Mouse (Mus musculus): ENCODE data around the gene Ube2h. TPM values are rescaled to one million over a fixed set of nuclear protein-coding genes. Genes with fewer than 3 reads are reported as not detected.
A peak's percentile ranks its signal among the peaks of the same experiment; 100 is the strongest.

Ube2h gene
- 6.0 and 8.5 TPM in 2 replicates for total RNA-seq (2014; fragmentation: Nextera tagmentation)
- total RNA-seq (2017) = 8.7 and 8.9 TPM in 2 replicates

- ATAC-seq (replicated peaks; ENCODE audit: low FRiP score, low TSS enrichment, poor library complexity, severe bottlenecking) = peak; percentile 83
Observed at GRCm38 (mm10) chr6:30304399-30304917, at the start of gene Ube2h. TSS of gene Ube2h (minus strand) at chr6:30304539.

GRCm38 (mm10) chr6:30353661-30354060 lies 49.3 kb upstream of the Ube2h start:
- no peak for ATAC-seq (replicated peaks; ENCODE audit: low FRiP score, low TSS enrichment, poor library complexity, severe bottlenecking)

- no peak for ATAC-seq (replicated peaks; ENCODE audit: low FRiP score, low TSS enrichment, poor library complexity, severe bottlenecking)
Observed at GRCm38 (mm10) chr6:30352762-30353161, 48.4 kb upstream of the Ube2h start.

GRCm38 (mm10) chr6:30351290-30351689 lies 47.0 kb upstream of the Ube2h start:
- ATAC-seq (replicated peaks; ENCODE audit: low FRiP score, low TSS enrichment, poor library complexity, severe bottlenecking) = no peak

- no peak for ATAC-seq (replicated peaks; ENCODE audit: low FRiP score, low TSS enrichment, poor library complexity, severe bottlenecking)
Observed at GRCm38 (mm10) chr6:30347288-30347801, 43.0 kb upstream of the Ube2h start.

GRCm38 (mm10) chr6:30346737-30347136 lies 42.4 kb upstream of the Ube2h start:
- peak; percentile 52; the same call in 1 of the 2 replicates for ATAC-seq (replicated peaks; ENCODE audit: low FRiP score, low TSS enrichment, poor library complexity, severe bottlenecking)

GRCm38 (mm10) chr6:30344032-30344431 lies 39.7 kb upstream of the Ube2h start:
- ATAC-seq (replicated peaks; ENCODE audit: low FRiP score, low TSS enrichment, poor library complexity, severe bottlenecking) = no peak

- no peak for ATAC-seq (replicated peaks; ENCODE audit: low FRiP score, low TSS enrichment, poor library complexity, severe bottlenecking)
Observed at GRCm38 (mm10) chr6:30340231-30340873, 36.0 kb upstream of the Ube2h start.

- ATAC-seq (replicated peaks; ENCODE audit: low FRiP score, low TSS enrichment, poor library complexity, severe bottlenecking) = peak; percentile 51
Observed at GRCm38 (mm10) chr6:30336912-30337311, 32.6 kb upstream of the Ube2h start.

GRCm38 (mm10) chr6:30332262-30332661 lies 27.9 kb upstream of the Ube2h start:
- ATAC-seq (replicated peaks; ENCODE audit: low FRiP score, low TSS enrichment, poor library complexity, severe bottlenecking) = no peak

- no peak for ATAC-seq (replicated peaks; ENCODE audit: low FRiP score, low TSS enrichment, poor library complexity, severe bottlenecking)
Observed at GRCm38 (mm10) chr6:30330706-30331105, 26.4 kb upstream of the Ube2h start.

- ATAC-seq (replicated peaks; ENCODE audit: low FRiP score, low TSS enrichment, poor library complexity, severe bottlenecking) = peak; percentile 39; the same call in 1 of the 2 replicates
Observed at GRCm38 (mm10) chr6:30325932-30326501, 21.7 kb upstream of the Ube2h start.

- ATAC-seq (replicated peaks; ENCODE audit: low FRiP score, low TSS enrichment, poor library complexity, severe bottlenecking) = no peak
Observed at GRCm38 (mm10) chr6:30321002-30321401, 16.7 kb upstream of the Ube2h start.

GRCm38 (mm10) chr6:30319216-30319615 lies 14.9 kb upstream of the Ube2h start:
- ATAC-seq (replicated peaks; ENCODE audit: low FRiP score, low TSS enrichment, poor library complexity, severe bottlenecking) = no peak

- no peak for ATAC-seq (replicated peaks; ENCODE audit: low FRiP score, low TSS enrichment, poor library complexity, severe bottlenecking)
Observed at GRCm38 (mm10) chr6:30312006-30312405, 7.7 kb upstream of the Ube2h start.

GRCm38 (mm10) chr6:30308751-30309150 lies 4.4 kb upstream of the Ube2h start:
- no peak for ATAC-seq (replicated peaks; ENCODE audit: low FRiP score, low TSS enrichment, poor library complexity, severe bottlenecking)

GRCm38 (mm10) chr6:30307691-30308090 lies 3.4 kb upstream of the Ube2h start:
- ATAC-seq (replicated peaks; ENCODE audit: low FRiP score, low TSS enrichment, poor library complexity, severe bottlenecking) = peak; percentile 87

- 0 out of 2 replicates have a peak, but pooled peaks have one; percentile 5 for ATAC-seq (replicated peaks; ENCODE audit: low FRiP score, low TSS enrichment, poor library complexity, severe bottlenecking)
Observed at GRCm38 (mm10) chr6:30303771-30304398, 454 bp downstream of the Ube2h start.

GRCm38 (mm10) chr6:30302781-30303631 lies 1.3 kb downstream of the Ube2h start:
- no peak; the same call in 1 of the 2 replicates for ATAC-seq (replicated peaks; ENCODE audit: low FRiP score, low TSS enrichment, poor library complexity, severe bottlenecking)
